Mouse (Mus musculus) hindbrain, embryonic 10.5 days (tissue): ENCODE results near the gene Ndufa11. TPM values are rescaled to one million over a fixed set of nuclear protein-coding genes. Genes with fewer than 3 reads are reported as not detected.
A peak's percentile ranks its signal among the peaks of the same experiment; 100 is the strongest.

Source experiments
- DNase-seq: peaks from one replicate; pipeline ENCODE4 v3.0.0-alpha.2; 2017; ENCODE audit warnings: low spot score
- H3K27ac ChIP-seq: fragments of 300-500 bp; sonication (generic); 2 replicates; pipeline ENCODE4 v1.5.1; 2016; ENCODE audit warnings: mild to moderate bottlenecking, moderate library complexity
- H3K27me3 ChIP-seq: fragments of 300-500 bp; sonication (generic); 2 replicates; pipeline ENCODE4 v1.6.1; 2016; ENCODE audit warnings: mild to moderate bottlenecking; ENCODE audit not compliant: poor library complexity, insufficient read depth, severe bottlenecking
- H3K36me3 ChIP-seq: fragments of 300-500 bp; sonication (generic); 2 replicates; pipeline ENCODE4 v1.6.1; 2016; ENCODE audit warnings: mild to moderate bottlenecking, moderate library complexity
- H3K4me1 ChIP-seq: fragments of 300-500 bp; sonication (generic); replicated peaks from 2 replicates; pipeline ENCODE4 v1.6.1; 2016; ENCODE audit warnings: mild to moderate bottlenecking
- H3K4me3 ChIP-seq: fragments of 300-500 bp; sonication (generic); 2 replicates; pipeline ENCODE4 v1.5.1; 2016; ENCODE audit warnings: mild to moderate bottlenecking, moderate library complexity
- H3K9me3 ChIP-seq: fragments of 300-500 bp; sonication (generic); 2 replicates; pipeline ENCODE4 v1.6.1; 2016; ENCODE audit warnings: mild to moderate bottlenecking, moderate library complexity
- WGBS: fragments of 180-500 bp; shearing (Covaris S2); methylation state at CpG from one replicate; pipeline ENCODE4 v1.1.7; 2016; 5-methylcytosine and 5-hydroxymethylcytosine counted together
- polyA plus RNA-seq: library from polyadenylated mRNA; unstranded; fragments of >200 nt; fragmentation: Nextera tagmentation; extraction: Ambion mirVana; gene quantifications from 2 replicates; pipeline ENCODE4 v1.2.1, GENCODE M21; 2016

The Ndufa11 gene
- polyA plus RNA-seq, 1 experiment from 2014 or later = 446 TPM

GRCm38 (mm10) chr17:56727029-56727649, 9.6 kb downstream of the Ndufa11 start:
- peaks cover 5% of the 10 kb centered on the region; the same call in 1 of the 2 replicates for H3K27me3 ChIP-seq
- no peak for DNase-seq
- peaks cover 35% of the 10 kb centered on the region for H3K4me1 ChIP-seq
- no peaks in the 10 kb centered on the region for H3K9me3 ChIP-seq
- H3K4me3 ChIP-seq = 0 out of 2 replicates have a peak overlapping the region, but pooled peaks have one; percentile 7
- H3K36me3 ChIP-seq = peaks cover 33% of the 10 kb centered on the region
- H3K27ac ChIP-seq = peak overlapping the region; percentile 40
- WGBS = 11% methylated on average over 7 of the region's 7 CpGs

GRCm38 (mm10) chr17:56727659-56728058, 10.1 kb downstream of the Ndufa11 start:
- no peaks in the 10 kb centered on the region for H3K9me3 ChIP-seq
- peak; percentile 35 for DNase-seq
- 0 out of 2 replicates have a peak overlapping the region, but pooled peaks have one; percentile 40 for H3K27ac ChIP-seq
- 11% methylated on average over 12 of the region's 12 CpGs for WGBS
- H3K36me3 ChIP-seq = peaks cover 28% of the 10 kb centered on the region
- H3K4me1 ChIP-seq = peaks cover 35% of the 10 kb centered on the region
- 0 out of 2 replicates have a peak overlapping the region, but pooled peaks have one; percentile 7 for H3K4me3 ChIP-seq
- H3K27me3 ChIP-seq = peaks cover 5% of the 10 kb centered on the region; the same call in 1 of the 2 replicates

- no peak for DNase-seq
- 37% methylated on average over 12 of the region's 12 CpGs for WGBS
- H3K4me1 ChIP-seq = peaks cover 35% of the 10 kb centered on the region
- H3K36me3 ChIP-seq = peaks cover 23% of the 10 kb centered on the region
- H3K4me3 ChIP-seq = 0 out of 2 replicates have a peak overlapping the region, but pooled peaks have one; percentile 7
- H3K27ac ChIP-seq = no peak overlapping the region
- no peaks in the 10 kb centered on the region for H3K9me3 ChIP-seq
- H3K27me3 ChIP-seq = peaks cover 5% of the 10 kb centered on the region; the same call in 1 of the 2 replicates
Measured at GRCm38 (mm10) chr17:56728117-56728516, 10.6 kb downstream of the Ndufa11 start.

- Histone ChIP-seq H3K27me3 (peaks cover 5% of the 10 kb centered on the region; the same call in 1 of the 2 replicates), H3K9me3 (no peaks in the 10 kb centered on the region), H3K4me1 (peaks cover 35% of the 10 kb centered on the region), H3K4me3 (no peak overlapping the region), H3K27ac (no peak overlapping the region), H3K36me3 (peaks cover 13% of the 10 kb centered on the region)
- DNase-seq = no peak
- 59% methylated on average over 6 of the region's 6 CpGs for WGBS
Measured at GRCm38 (mm10) chr17:56729151-56729550, 11.6 kb downstream of the Ndufa11 start.

- Histone ChIP-seq H3K4me3 (no peak overlapping the region), H3K36me3 (peaks cover 8% of the 10 kb centered on the region; the same call in 1 of the 2 replicates), H3K27me3 (peaks cover 5% of the 10 kb centered on the region; the same call in 1 of the 2 replicates), H3K4me1 (peaks cover 35% of the 10 kb centered on the region), H3K27ac (0 out of 2 replicates have a peak overlapping the region, but pooled peaks have one; percentile 50), H3K9me3 (no peaks in the 10 kb centered on the region)
- DNase-seq = no peak
- 60% methylated on average over 2 of the region's 2 CpGs for WGBS
Measured at GRCm38 (mm10) chr17:56729656-56730055, 12.1 kb downstream of the Ndufa11 start.

- 47% methylated on average over 8 of the region's 8 CpGs for WGBS
Measured at GRCm38 (mm10) chr17:56736534-56736933, 19.0 kb downstream of the Ndufa11 start.

GRCm38 (mm10) chr17:56738221-56738620, 20.7 kb downstream of the Ndufa11 start:
- H3K4me3 ChIP-seq = no peak overlapping the region
- 86% methylated on average over 10 of the region's 10 CpGs for WGBS
- H3K36me3 ChIP-seq = no peaks in the 10 kb centered on the region
- DNase-seq = no peak
- H3K4me1 ChIP-seq = no peaks in the 10 kb centered on the region
- H3K9me3 ChIP-seq = no peaks in the 10 kb centered on the region
- H3K27ac ChIP-seq = 0 out of 2 replicates have a peak overlapping the region, but pooled peaks have one; percentile 23
- peaks cover 16% of the 10 kb centered on the region for H3K27me3 ChIP-seq

More at GRCm38 (mm10) chr17:56736534-56736933, 19.0 kb downstream of the Ndufa11 start:
- Histone ChIP-seq H3K27ac (no peak overlapping the region), H3K4me1 (no peaks in the 10 kb centered on the region), H3K4me3 (no peak overlapping the region), H3K27me3 (peaks cover 13% of the 10 kb centered on the region), H3K36me3 (no peaks in the 10 kb centered on the region), H3K9me3 (no peaks in the 10 kb centered on the region)
- DNase-seq = no peak

- no peak overlapping the region for H3K4me3 ChIP-seq
- no peak overlapping the region for H3K27ac ChIP-seq
- WGBS = 86% methylated on average over 17 of the region's 17 CpGs
- H3K27me3 ChIP-seq = peaks cover 12% of the 10 kb centered on the region; the same call in 1 of the 2 replicates
- no peak for DNase-seq
- no peaks in the 10 kb centered on the region for H3K9me3 ChIP-seq
- no peaks in the 10 kb centered on the region for H3K4me1 ChIP-seq
- no peaks in the 10 kb centered on the region for H3K36me3 ChIP-seq
Measured at GRCm38 (mm10) chr17:56740118-56740787, 22.7 kb downstream of the Ndufa11 start.

- 0 out of 2 replicates have a peak, but pooled peaks cover 11% of the 10 kb centered on the region for H3K27me3 ChIP-seq
- no peaks in the 10 kb centered on the region for H3K36me3 ChIP-seq
- 78% methylated on average over 17 of the region's 17 CpGs for WGBS
- H3K27ac ChIP-seq = no peak overlapping the region
- H3K4me1 ChIP-seq = no peaks in the 10 kb centered on the region
- no peak for DNase-seq
- H3K9me3 ChIP-seq = no peaks in the 10 kb centered on the region
- H3K4me3 ChIP-seq = no peak overlapping the region
Measured at GRCm38 (mm10) chr17:56740788-56741160, 23.2 kb downstream of the Ndufa11 start.

GRCm38 (mm10) chr17:56744173-56744572, 26.6 kb downstream of the Ndufa11 start:
- H3K4me1 ChIP-seq = no peaks in the 10 kb centered on the region
- H3K36me3 ChIP-seq = no peaks in the 10 kb centered on the region
- no peaks in the 10 kb centered on the region for H3K9me3 ChIP-seq
- 66% methylated on average over 5 of the region's 5 CpGs for WGBS
- peaks cover 6% of the 10 kb centered on the region; the same call in 1 of the 2 replicates for H3K27me3 ChIP-seq
- no peak overlapping the region for H3K27ac ChIP-seq
- DNase-seq = no peak
- H3K4me3 ChIP-seq = no peak overlapping the region

- peak overlapping the region; percentile 74 for H3K27ac ChIP-seq
- H3K27me3 ChIP-seq = peaks cover 69% of the 10 kb centered on the region
- H3K4me1 ChIP-seq = peaks cover 33% of the 10 kb centered on the region
- 20% methylated on average over 71 of the region's 71 CpGs for WGBS
- H3K4me3 ChIP-seq = peak overlapping the region; percentile 41
- DNase-seq = peak; percentile 69
- no peaks in the 10 kb centered on the region for H3K9me3 ChIP-seq
- H3K36me3 ChIP-seq = no peaks in the 10 kb centered on the region
Measured at GRCm38 (mm10) chr17:56751404-56752072, 34.0 kb downstream of the Ndufa11 start.

GRCm38 (mm10) chr17:56753452-56753851, 35.9 kb downstream of the Ndufa11 start:
- H3K27ac ChIP-seq = no peak overlapping the region
- H3K4me1 ChIP-seq = peaks cover 52% of the 10 kb centered on the region
- no peak for DNase-seq
- H3K36me3 ChIP-seq = no peaks in the 10 kb centered on the region
- no peak overlapping the region for H3K4me3 ChIP-seq
- H3K27me3 ChIP-seq = peaks cover 88% of the 10 kb centered on the region
- 23% methylated on average over 15 of the region's 15 CpGs for WGBS
- no peaks in the 10 kb centered on the region; the same call in 1 of the 2 replicates for H3K9me3 ChIP-seq
